Mouse (Mus musculus) cerebellum, adult 8-10 months (tissue): ENCODE data around the gene Gbp2b.
"Not testable (repeated sequence)": the region's sequence is repeated elsewhere in the genome, so short reads cannot be mapped to it uniquely, and the experiment has no call there.

ENCODE experiments used
- DNase-seq: peaks from one replicate; pipeline ENCODE4 v3.0.0; 2022

Gbp2b gene

GRCm38 (mm10) chr3:142620956-142621562 lies 26.4 kb downstream of the Gbp2b start:
- no peak for DNase-seq

GRCm38 (mm10) chr3:142630385-142630784 lies 35.7 kb downstream of the Gbp2b start:
- no peak for DNase-seq

- peak; percentile 26 for DNase-seq
These were observed 45.6 kb downstream of the Gbp2b start for GRCm38 (mm10) chr3:142640201-142640600.

- peak; percentile 55 for DNase-seq
These were observed 51.3 kb downstream of the Gbp2b start for GRCm38 (mm10) chr3:142645949-142646348.

- DNase-seq: not testable (repeated sequence)
These were observed 53.2 kb downstream of the Gbp2b start for GRCm38 (mm10) chr3:142647836-142648235.

- DNase-seq: no peak
These were observed 55.6 kb downstream of the Gbp2b start for GRCm38 (mm10) chr3:142650205-142650604.

- DNase-seq: no peak
These were observed 70.1 kb downstream of the Gbp2b start for GRCm38 (mm10) chr3:142664723-142665122.
